Mouse (Mus musculus): ENCODE measurements at regions not wholly inside any gene's neighbourhood (a gene's known extent, or its start where the extent isn't known, plus 50 kb on each side); places are given as distances from the start of the nearest gene placed in this dataset.
A peak's percentile ranks its signal among the peaks of the same experiment; 100 is the strongest.

DNA sequence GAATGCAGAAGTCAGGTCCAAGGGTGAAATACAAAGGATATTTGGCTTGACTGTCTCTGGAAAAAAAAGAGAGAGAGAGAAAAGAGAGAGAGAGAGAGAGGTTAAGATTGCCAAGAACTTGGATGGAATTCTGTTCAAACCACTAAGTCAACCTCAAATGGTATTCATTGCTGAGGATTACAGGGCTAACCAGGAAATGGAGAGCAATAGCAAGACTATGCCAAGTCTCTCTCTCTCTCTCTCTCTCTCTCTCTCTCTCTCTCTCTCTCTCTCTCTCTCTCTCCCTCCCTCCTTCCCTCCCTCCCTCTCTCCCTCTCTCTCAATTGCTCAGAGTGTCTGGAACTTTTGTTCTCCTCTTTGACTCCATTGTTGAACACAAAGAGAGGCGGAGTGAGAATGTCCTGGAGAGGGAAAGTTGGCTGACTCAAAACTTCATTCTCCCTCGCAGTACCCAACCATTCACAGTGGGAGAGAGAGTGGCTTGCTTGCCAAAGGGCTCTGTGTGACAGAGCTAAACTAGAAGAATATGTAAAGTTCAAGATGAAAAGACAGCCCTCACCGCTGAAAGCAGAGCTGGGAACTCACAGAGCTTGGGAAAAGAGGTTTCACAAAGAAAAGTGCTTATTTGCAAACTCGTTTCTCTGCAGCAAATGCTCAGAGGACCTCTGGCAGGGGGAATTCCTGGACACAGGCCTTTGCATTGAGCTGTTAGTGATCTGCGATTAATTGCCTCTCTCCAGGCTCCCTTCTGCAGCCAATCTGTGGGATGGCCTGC lies 487.1 kb upstream of the Cdh11 start:
- DNase-seq, result peak; percentile 11

DNA sequence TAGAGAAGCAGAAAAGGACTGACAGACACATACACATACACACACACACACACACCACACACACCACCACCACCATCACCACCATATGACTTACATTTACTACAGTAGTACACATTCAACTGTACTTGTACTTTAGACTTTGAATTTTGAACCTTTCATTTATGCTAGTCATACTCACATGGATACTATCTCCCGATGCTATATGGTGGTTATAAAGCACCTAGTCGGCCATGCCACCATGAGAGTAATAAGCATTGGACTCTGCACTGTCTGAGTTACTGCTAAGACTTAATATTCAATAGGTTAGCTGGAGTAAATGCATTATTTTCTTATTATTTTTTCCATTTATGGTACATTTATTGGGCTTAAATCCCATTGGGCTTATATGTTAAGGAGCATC lies 488.0 kb upstream of the Cdh11 start:
- DNase-seq, result no peak

DNA sequence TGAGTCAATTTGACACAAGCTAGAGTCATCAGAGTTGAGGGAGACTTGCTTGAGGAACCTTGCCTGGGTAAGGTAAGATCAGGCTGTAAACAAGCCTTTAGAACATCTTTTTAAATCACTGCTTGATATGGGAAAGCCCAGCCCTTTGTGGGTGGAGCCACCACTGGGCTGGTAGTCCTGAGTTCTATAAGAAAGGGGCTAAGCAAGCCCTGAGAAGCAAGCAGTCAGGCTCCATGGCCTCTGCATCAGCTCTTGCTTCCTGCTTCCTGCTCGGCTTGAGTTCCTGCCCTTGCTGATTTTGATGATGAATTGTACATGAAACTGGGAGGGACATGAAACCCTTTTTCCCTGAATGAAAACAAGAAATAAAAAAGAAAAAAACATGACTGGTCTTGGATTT lies 496.4 kb upstream of the Cdh11 start:
- DNase-seq, result no peak

DNA sequence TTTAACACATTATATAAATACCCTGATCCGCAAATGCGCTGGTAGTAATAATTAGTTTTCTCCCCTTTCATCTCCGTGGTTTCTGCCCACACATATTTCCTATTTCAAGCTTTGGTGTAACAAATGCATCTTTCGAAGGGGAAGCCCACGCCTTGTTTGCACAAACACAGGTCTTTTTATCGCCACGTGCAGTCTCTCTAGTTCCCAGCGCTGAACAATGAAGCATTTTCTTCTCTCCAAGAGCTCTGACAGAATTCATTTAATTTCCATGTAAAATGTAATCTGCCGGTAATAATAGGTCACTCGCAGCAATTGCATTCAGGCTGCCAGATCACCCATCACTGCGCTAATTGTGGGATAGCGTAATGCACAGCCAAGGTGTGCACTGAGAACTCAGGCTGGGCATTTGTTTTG lies 503.1 kb upstream of the Cdh11 start:
- DNase-seq, result no peak

DNA sequence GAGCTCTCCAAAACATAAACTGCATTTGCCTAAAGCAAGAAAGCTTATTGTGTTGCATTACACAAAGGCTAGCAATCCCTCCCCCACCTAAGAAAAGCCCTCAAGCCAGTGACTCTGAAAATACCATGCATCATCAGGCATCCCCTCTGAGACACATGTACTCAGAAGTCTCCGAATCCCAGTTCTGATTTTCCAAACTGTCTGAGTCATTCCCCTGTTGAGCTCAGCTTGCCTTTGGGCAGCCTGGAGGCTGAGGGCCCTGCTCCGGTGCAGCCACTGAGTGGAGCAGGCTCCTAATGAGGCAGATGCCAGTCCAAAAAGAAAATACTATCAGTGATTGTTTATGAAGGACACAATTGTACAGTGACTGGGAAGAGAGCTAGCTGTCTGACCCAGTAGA lies 507.5 kb upstream of the Cdh11 start:
- DNase-seq, result no peak

DNA sequence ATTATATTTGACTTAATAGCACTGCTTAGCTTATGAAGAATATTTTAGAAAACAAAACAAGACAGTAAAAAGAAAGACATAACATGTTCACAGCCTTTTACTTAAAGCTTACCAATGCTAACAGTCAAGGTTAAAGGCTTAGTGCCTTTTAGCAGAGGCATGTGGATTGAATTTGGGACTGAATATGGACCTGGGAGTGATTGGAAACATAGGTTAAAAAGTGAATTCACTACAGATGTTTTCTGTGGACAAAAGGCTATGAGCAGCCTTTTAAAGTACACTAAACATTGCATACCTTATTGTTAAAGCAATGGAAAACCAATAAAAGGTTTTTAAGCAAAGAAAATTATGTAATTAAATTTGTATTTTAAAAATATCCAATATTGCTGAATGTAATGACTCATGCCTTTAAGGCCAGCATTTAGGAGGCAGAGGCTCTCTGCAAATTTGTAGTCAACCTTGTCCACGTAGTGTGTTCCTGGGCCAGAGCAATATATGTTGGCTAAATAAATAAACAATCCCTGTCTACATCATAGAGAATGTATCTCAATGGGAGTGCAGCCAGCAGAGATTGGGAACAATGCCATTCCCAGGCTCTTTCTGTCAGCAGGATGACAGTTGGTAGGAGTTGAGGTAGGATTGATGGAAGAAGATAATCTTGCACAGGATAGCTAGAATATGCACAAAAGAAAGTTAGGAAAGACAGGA lies 521.2 kb upstream of the Cdh11 start:
- DNase-seq, result no peak

DNA sequence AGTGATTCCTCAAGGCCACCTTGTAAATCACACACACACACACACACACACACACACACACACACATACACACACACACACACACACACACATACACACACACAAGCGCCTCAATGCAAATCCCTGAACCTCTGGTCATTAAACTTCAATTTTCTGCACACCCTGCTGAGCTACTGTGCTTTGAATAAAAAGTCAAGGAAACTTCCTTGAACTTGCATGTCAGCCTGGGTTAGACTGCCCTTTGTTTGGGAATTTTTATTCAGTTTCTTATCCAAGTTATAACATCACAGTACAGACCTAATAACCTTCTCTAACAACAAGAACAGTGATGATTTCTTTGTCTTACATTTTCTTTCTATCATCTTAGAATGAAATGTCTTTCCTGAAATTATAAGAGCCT lies 528.1 kb upstream of the Cdh11 start:
- no peak for DNase-seq

DNA sequence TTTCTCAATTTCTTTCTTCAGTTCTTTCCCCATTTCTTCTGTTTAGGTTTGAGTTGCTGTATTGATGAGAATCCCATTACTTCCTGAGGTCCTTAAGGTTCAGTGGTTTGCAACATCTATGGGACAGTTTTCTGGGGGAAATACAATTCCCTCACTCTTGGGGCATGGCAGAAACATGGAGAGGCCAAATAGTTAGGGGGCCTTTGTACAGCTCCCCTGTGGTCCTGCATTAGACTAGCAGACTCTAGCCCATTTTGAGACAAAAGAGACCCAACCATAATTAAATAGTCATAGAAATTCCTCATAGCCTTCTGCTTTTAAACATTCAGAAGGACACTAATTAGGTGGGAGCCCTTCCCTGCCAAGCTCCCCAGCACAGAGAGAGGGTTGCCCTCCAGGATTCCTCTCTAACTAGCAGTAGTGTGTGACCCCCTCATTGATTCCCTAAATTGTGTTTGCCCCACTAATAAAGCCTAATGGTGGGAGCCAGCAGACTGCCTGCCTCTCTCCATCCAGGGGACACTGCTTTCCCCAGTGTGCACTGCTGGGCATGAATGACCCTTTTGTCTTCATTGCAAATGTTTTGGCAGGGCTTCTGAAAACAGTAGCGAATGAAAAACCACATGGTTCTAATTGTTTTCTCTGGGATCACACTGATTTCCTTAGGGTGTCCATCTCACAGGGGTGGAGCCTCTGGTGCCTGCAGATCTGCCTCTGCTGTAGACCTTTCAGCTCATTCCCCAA lies 529.0 kb upstream of the Cdh11 start:
- DNase-seq, result no peak

DNA sequence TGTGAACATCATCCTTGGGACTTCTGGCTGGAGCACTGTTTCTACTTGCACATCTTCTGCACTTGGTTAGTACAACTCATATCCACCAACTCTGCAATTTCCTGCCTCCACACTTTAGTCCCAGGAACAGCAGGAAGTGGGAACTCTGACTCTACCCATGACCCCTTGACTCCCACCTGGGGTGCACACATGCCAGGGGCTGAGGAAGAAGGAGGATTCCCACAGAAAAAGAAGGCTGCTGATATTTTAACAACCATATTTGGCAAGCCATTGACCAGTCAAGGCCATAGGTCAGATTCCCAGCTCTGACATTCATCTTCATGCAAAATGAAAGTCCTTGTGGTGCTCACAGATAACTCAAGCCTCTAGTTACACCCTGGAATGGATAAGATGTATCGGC lies 530.3 kb upstream of the Cdh11 start:
- no peak for DNase-seq

DNA sequence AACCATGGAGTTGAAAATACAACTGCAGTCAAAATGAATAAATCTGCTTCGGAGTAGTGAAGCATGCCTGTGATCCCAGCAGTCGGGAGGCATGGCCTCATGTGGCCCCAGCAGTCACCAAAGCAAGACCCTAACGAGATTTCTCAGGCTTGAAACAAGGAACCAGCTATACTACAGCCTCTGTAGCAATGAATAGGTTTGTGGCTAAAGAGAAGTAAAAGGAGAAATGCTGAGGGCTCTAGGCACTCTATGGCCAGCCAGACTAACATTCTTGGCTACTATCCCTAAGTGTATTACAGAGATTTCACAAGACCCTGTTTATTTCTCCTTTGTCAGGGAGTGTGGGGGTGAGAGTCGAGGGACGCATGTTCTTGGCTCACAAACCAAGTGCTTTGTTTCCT lies 531.2 kb upstream of the Cdh11 start:
- DNase-seq, result no peak

DNA sequence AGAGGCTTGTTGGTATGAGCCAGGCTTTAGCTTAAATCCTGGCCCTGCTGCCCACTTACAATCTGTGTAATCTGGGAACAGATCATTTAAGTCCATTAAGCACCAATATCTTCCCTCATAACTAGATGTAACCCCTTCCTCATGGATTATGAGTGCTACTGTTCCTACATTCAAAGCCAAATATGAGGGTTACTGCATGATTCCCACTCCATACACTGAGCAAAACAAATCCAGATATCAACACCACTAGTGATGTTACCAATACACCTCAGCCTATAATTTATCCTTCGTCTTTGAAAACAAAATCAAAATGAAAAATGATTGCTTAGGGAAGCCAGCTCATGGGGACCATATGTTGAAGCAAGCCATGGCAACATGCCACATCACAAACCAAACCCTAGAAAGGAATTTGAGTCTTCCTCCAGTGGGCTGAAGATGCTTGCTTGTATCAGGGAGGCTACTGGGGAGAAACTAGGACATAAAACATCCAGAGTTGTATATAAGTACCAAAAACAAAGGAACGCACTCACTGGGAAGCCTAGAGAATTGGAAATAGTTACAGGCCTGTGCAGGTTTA lies 531.8 kb upstream of the Cdh11 start:
- no peak for DNase-seq

DNA sequence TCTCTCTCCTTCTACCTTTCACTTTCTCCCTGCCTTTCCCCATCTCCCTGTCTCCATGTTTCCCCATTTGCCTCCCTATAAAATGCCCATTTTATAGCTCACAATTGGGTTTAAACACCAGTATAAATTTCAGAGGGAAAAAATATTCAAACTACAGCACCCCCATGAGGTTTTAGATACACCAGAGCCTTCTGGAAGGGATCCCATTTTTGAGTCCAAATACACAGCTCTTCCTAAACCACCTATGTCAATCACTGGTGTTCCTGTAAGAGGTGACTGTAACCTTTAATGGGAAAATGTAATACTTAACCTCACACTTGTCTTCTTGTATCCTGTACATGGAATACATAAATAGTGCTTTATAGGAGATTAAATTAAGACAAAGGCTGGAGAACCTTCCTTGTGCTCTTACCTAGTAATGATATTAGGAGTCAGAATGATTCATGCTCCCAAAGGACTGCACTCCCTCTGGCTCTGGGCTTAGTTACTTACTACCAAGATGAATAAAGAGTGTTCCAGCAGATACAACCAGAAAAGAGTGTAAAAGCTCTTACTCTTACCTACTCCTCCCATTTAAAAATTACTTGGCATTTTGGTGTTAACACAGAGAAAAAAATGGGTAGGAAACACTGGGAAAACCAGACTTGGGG lies 538.7 kb upstream of the Cdh11 start:
- DNase-seq, result no peak

DNA sequence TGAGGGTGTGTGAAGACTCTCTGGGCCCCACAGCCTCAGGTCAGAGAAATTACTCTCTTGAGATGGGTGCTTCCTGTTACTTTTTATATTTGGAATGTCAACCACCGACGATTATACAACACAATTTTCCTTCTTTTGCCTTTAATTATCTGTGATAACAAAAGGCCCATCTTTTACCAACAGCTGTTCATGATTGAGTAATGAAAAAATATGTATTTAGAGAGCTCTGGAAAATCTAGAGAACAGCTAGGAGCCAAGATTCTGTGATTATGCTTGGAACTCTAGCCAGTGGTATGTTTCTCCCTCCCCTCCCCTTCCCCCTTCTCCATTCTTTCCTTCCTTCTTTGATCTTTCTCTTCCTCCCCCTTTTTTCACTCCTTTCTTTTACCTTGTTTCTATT lies 546.0 kb upstream of the Cdh11 start:
- DNase-seq, result no peak

DNA sequence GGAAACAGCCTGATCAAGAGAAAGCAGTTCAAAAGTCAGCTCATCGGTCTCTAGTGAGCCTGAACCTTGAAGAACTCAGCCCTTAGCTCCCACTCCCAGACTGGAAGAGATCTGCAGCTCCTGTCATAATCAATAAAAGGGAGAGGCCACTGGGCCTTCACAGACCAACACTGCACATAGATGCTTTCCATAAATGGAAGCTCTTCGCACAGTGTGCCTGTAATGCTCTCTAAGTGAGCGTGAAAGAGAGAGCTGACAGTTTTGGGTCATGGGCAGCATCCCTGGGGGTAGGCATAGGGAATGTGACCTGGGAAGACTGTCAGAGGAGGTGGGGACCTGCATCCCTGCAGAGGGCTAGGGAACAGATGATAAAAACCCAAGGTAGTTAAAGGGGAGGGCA lies 551.9 kb upstream of the Cdh11 start:
- no peak for DNase-seq

DNA sequence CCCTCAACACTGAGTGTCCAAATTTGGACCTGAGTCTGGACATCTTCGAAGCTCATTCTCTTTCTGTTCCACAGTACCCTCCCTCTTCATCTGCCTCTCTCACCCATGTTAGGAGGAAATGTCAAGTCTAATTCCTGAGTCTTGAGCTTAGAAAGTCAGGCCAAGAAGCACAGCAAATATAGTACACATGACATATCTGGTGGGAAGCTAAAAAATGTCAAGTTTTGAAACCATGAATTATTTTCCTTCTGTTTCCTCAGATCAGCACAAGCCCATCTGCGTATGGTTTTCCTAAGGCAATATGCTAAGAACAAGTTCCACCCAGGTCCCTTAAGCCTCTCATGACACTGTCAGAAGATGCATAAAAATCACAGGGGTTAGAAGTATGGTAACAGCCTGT lies 553.6 kb upstream of the Cdh11 start:
- no peak for DNase-seq

DNA sequence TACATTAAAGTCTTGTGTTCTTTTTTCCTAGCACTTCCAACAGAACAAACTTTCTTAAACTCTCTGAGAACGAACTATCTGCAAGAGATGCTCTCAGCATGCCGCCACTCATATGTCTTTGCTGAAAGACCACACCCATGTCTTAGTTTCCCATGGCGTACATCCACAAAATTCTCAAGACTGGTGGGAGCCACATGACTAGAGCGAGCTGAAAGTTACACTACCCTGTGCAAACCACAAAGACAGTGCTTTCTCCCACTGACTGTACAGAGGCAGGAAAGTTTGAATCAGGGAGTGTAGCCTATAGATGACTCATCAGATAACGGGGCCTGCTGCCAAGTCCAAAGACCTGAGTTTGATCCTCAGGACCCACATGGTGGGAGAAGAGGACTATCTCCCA lies 554.5 kb upstream of the Cdh11 start:
- DNase-seq, result no peak

DNA sequence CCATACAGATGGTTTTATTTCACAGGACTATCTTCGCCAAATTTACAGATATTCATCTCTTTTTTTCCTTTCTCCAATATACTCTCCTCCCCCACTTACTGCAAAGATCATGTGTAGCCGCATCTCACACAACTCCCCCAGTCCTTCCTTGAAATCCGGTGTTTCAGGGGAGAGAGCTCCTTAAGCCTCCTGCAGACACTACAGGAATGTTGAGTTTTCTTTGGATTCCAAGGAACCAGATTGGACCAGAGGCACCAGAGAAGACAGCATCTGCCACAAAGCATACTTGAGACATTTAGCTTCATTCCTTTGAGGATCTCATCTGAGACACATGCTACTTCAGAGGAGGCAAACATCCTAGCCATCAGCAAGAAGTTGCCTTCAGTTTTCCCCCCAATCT lies 558.4 kb upstream of the Cdh11 start:
- DNase-seq, result no peak

DNA sequence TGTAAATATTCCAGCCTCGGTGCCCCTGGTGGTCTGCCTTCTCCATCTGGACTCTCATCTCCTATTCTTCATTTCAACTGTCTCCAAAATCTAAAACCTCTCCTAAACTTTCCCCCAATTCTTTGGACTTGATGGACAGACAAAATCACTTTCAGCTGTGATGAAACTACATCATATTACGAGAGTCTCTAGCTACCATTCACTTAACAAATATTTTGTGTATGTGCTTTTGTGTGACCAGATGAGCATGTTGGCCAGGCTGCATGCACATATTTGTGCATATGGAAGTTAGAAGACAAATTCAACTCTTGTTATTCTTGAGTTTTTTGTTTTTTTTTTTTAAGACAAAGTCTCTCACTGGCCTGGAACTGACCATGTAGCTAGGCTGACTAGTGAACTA lies 559.4 kb upstream of the Cdh11 start:
- no peak for DNase-seq

DNA sequence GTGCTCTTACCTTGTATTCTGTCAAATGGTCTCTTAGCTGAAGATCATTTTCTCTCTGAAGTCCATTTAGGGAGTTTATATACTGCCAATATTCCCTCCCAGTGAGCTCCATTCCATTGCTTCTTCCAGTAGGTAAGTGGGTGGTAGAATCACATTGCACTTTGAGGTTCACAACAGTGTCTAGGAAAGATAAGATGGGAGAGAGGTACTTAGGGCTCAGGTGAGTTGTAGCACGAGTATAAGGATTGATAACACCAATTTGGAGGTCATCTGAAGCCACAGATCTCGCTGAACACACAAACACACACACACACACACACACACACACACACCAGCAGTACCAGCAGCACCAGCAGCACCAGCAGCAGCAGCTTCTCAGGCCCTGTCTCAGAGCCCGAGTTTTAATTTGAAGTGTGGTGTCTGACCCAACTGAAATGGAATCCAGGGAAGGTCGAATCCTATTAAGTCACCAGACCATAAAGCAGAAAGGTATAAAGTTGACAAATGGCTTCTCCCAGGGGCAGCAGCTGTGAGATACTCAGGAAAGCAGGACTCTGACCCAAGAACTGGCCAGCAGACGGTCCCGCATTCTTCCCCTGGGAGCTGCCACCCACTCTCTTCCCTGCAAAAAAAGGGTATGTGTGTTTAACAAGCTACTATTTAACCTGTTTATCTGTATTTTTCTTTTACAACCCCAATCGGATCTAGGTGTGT lies 561.9 kb upstream of the Cdh11 start:
- peak; percentile 6 for DNase-seq

DNA sequence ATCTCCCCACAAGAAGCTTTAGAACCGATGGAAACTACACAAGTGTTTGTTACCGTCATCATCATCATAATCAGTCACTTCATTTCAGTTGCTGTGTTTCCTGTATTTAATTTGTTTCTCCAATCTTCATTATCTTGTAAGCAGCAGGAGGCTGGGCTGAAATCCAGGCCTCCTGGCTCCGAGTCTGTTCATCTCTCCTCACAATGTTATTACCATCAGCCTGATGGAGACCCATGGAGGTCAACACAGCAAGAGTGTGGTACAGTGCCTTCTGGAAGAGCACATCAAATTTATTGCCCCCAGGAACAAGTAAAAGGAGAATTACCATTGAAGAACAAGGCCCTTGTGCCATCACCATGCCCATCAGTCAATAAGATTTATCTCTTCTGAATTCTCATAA lies 576.3 kb upstream of the Cdh11 start:
- no peak for DNase-seq

DNA sequence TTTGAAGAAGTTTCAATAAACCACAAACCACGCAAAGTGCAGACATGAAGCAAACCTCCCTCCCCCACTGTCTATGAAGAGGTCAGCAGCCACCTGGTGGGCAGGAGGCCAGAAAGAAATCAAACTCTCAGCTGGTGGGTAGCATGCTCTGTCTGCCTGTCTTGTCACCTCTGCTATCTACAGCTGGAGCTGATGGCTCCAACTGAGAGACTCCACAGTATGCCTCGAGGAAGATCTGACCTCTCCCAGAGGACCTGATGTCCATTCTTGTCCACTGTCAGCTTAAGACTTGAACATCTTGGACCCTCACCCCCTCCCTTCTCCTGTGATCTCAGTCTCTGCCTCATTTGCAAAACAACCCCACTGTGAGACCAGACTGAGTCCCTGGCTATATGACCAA lies 585.0 kb upstream of the Cdh11 start:
- no peak for DNase-seq

DNA sequence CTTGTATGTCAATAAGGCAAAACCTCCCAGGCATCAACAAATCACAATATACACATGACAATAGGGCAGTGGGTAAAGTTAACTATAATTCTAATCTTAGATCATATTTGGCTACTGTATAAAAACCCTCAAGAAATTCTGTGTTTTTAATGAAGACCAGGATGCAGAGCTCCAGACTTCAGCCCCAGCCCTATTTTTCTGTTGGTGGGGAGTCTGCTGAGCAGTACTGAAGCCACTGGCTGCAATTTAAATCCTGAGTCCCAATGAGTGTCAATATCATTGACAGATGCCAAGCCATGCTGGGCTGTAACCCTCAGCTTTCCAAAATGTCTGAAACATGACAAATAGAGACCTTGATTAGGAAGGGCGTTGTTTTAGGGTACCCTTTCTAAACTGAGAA lies 587.6 kb upstream of the Cdh11 start:
- DNase-seq, result no peak

DNA sequence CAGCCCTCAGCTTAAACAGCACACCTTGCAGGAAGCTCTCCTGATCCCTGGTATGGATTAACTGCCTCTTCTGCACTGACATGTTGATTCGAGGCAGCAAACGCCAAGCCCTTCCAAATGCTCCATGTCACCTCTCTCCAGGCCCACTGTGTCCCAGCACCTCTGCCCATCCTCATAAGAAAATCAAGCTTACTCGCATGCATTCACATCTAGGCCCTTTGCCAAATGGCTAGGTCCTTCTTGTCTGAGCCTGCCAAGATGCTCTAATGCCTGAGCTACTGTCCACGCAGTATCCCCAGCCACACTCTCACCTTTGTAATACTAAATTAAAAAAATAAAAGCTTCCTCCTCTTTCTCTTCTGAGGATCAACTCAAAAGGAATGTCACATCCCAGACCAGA lies 588.7 kb upstream of the Cdh11 start:
- no peak for DNase-seq

Data from kidney, postnatal 10 days (tissue).